Mouse (Mus musculus) spleen, adult 12 weeks (tissue): Measurements from ENCODE around the gene Msn.

ENCODE experiments used
- DNase-seq: peaks from one replicate; pipeline ENCODE4 v3.0.0; 2022; ENCODE audit warnings: low spot score

The Msn gene

GRCm38 (mm10) chrX:96095509-96096499 lies at the start of gene Msn:
Gene Msn, plus strand, starts transcription at chrX:96096042.
- DNase-seq = peak; percentile 64

- DNase-seq = no peak
These were observed 43.0 kb upstream of the Msn start for GRCm38 (mm10) chrX:96052798-96053197.

GRCm38 (mm10) chrX:96077747-96078146 lies 18.1 kb upstream of the Msn start:
- no peak for DNase-seq

GRCm38 (mm10) chrX:96086259-96086658 lies 9.6 kb upstream of the Msn start:
- DNase-seq = no peak

- DNase-seq = peak; percentile 35
These were observed 820 bp downstream of the Msn start for GRCm38 (mm10) chrX:96096513-96097210.

GRCm38 (mm10) chrX:96097491-96097970 lies 1.7 kb downstream of the Msn start:
- DNase-seq = no peak

GRCm38 (mm10) chrX:96099003-96099402 lies 3.2 kb downstream of the Msn start:
- DNase-seq = no peak

- no peak for DNase-seq
These were observed 11.8 kb downstream of the Msn start for GRCm38 (mm10) chrX:96107427-96108291.

- no peak for DNase-seq
These were observed 17.3 kb downstream of the Msn start for GRCm38 (mm10) chrX:96113106-96113634.

GRCm38 (mm10) chrX:96115501-96115900 lies 19.7 kb downstream of the Msn start:
- DNase-seq = no peak

- DNase-seq = no peak
These were observed 21.5 kb downstream of the Msn start for GRCm38 (mm10) chrX:96117366-96117765.

- DNase-seq = no peak
These were observed 24.2 kb downstream of the Msn start for GRCm38 (mm10) chrX:96119997-96120396.

GRCm38 (mm10) chrX:96121912-96122311 lies 26.1 kb downstream of the Msn start:
- DNase-seq = no peak

- no peak for DNase-seq
These were observed 31.0 kb downstream of the Msn start for GRCm38 (mm10) chrX:96126803-96127202.

- peak; percentile 47 for DNase-seq
These were observed 34.3 kb downstream of the Msn start for GRCm38 (mm10) chrX:96130139-96130538.

- peak; percentile 34 for DNase-seq
These were observed 34.8 kb downstream of the Msn start for GRCm38 (mm10) chrX:96130663-96131062.

GRCm38 (mm10) chrX:96133260-96133659 lies 37.4 kb downstream of the Msn start:
- DNase-seq = no peak

GRCm38 (mm10) chrX:96134243-96134661 lies 38.4 kb downstream of the Msn start:
- no peak for DNase-seq

- DNase-seq = no peak
These were observed 39.2 kb downstream of the Msn start for GRCm38 (mm10) chrX:96134840-96135580.

- no peak for DNase-seq
These were observed 39.7 kb downstream of the Msn start for GRCm38 (mm10) chrX:96135581-96135980.

- no peak for DNase-seq
These were observed 43.4 kb downstream of the Msn start for GRCm38 (mm10) chrX:96139262-96139661.
